Mouse (Mus musculus) testis, adult 2 months (tissue): Measurements from ENCODE around the gene Gm21981.

ENCODE experiments used
- CTCF ChIP-seq: fragments of 200-500 bp; IDR thresholded peaks from 2 replicates; pipeline ENCODE4 v1.5.1; 2012; ENCODE audit warnings: low read depth, mild to moderate bottlenecking, inconsistent platforms, low read length, moderate library complexity; ENCODE audit not compliant: control insufficient read depth, insufficient read depth, insufficient replicate concordance
- POLR2A ChIP-seq: fragments of 200-500 bp; IDR thresholded peaks from 2 replicates; pipeline ENCODE4 v1.6.1; 2012; ENCODE audit warnings: low read depth, mild to moderate bottlenecking, inconsistent platforms, low read length, moderate library complexity; ENCODE audit not compliant: control insufficient read depth

GRCm38 (mm10) chr17:47721183-47721582 is 26.9 kb upstream of the Gm21981 start:
- TF ChIP-seq CTCF (no peak), POLR2A (no peak)
